Mouse (Mus musculus) cerebellum, postnatal 10 days (tissue): ENCODE measurements at regions not wholly inside any gene's neighbourhood (a gene's known extent, or its start where the extent isn't known, plus 50 kb on each side); places are given as distances from the start of the nearest gene placed in this dataset.
A peak's percentile ranks its signal among the peaks of the same experiment; 100 is the strongest.
"Not testable (repeated sequence)": the region's sequence is repeated elsewhere in the genome, so short reads cannot be mapped to it uniquely, and the experiment has no call there.

Source experiments
- DNase-seq, 2 experiments: peaks; one replicate each; pipeline ENCODE4 v3.0.0; 2021; ENCODE audit warnings: mixed read lengths in 2 of 2

GRCm38 (mm10) chr8:71081291-71081690 is 175.6 kb downstream of the Map1s start:
- peak; percentile 31 to 63 for DNase-seq

DNA sequence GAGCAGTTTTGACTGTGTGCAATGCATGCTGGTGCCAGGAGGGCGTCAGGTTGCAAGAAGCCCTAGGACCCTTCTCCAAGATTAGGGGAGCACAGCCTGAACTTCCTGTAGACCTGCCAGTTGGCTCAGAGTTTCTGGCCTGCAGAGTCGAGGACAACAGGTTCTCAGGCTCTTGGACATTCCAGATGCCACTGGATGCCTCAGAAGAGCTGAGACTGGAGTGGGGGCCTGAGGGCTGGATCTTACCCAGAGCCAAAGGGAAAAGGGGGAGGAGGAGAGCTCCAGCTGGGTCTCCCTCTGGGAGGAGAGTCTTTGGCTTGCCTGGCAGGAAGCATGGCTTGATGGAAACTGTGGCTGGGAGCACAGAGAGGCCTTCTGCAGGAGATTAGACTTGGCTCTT is 145.4 kb upstream of the Myo9b start:
- peak in 1 of 2 experiments; percentile 28 for DNase-seq

- DNase-seq = no peak
Measured at GRCm38 (mm10) chr8:71130411-71131261, 141.9 kb upstream of the Myo9b start.

DNA sequence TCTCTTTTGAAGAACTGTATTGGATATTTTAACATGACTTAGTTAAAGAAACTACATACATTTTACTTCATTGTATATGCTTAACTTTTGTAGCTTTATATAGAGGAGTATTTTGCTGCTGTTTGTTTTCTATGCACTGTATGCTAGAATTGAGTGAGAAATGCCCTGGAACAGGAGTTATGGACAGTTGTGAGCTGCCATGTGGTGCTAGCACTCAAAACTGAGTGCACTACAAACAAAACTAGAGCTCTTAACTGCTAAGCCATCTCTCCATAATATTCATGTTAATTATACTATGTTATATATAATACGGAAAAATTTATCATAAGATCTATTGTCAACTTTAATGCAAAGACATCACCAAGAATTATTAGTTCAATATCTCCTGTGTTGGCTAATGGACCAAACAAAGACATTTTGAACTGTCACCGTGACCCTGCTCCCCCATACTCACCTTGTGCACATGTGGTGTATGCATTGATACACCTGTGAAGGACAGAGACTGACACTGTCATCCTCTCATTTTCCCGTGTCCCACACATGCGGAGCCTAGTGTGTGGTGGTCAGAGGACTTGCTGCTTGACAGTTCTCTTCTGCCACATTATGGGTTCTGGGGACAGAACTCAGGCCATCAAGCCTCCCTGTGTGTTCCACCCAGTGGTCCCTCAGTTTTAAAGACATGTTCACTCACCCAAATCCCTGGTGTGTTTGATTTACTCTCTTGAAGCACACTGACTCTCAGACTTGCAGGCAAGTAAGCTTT is 141.0 kb upstream of the Myo9b start:
- peak in 1 of 2 experiments; percentile 1 for DNase-seq

DNA sequence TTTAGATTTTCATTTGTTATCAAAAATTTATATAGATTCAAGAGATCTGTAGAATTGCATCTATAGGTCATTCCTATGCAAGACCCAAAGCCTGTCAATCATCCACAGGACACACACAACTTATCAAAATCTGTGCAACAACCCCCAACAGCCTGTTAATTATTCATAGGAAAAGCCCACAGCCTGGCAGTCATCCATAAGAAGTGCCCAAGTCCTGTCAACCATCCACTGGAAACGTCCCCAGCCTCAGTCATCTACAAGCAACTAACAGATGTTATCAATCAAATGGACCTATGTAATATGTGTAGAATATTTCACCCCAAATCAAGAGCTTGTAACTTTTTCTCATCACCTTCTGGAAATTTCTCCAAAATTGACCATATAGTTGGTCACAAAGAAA is 139.6 kb upstream of the Myo9b start:
- peak; percentile 15 to 26 for DNase-seq

DNA sequence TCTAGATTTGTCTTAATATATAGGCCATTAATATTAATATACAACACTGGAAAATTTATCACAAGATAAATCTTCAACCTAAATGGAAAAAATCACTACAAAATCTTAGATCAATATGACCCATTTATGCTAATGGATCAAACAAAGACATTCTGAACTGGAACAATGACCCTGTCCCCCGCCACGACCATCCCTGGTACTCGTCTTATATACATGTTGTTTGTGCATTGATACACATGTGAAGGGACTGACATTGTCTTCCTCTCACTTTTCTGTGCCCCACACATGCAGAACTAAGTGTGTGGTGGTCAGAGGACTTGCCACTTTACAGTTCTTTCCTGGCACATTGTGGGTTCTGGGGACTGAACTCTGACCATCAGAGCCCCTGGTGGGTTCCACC is 135.4 kb upstream of the Myo9b start:
- DNase-seq = not testable (repeated sequence)

- DNase-seq = not testable (repeated sequence)
Measured at GRCm38 (mm10) chr8:71142373-71142973, 130.0 kb upstream of the Myo9b start.

GRCm38 (mm10) chr8:71171478-71172210 is 100.9 kb upstream of the Myo9b start:
- DNase-seq = not testable (repeated sequence)

DNA sequence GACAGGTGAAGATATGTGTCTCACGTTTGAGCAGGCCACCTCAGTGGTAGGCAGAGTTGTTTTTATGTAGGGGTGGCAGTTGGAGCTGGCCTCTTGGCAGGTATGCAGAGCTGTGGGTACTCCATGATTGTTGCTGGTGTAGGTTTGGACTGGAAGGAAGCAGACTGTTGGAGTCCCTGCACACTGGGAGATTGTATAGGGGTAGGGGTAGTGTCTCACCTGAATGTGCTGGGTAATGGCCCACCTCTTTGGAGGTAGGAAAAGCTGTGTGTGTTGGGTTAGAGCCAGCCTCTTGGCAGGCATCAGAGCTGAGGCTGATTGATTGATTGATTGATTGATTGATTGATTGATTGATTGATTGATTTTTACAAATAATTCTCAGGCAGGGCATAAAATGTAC is 79.6 kb upstream of the Myo9b start:
- DNase-seq = not testable (repeated sequence)

- not testable (repeated sequence) for DNase-seq
Measured at GRCm38 (mm10) chr8:71195006-71195722, 77.3 kb upstream of the Myo9b start.
